Mouse (Mus musculus): ENCODE measurements around the gene Hdac8. TPM values are rescaled to one million over a fixed set of nuclear protein-coding genes. Genes with fewer than 3 reads are reported as not detected.

Hdac8 gene
- polyA plus RNA-seq, 1 experiment from 2014 or later = 3.2 TPM

DNA sequence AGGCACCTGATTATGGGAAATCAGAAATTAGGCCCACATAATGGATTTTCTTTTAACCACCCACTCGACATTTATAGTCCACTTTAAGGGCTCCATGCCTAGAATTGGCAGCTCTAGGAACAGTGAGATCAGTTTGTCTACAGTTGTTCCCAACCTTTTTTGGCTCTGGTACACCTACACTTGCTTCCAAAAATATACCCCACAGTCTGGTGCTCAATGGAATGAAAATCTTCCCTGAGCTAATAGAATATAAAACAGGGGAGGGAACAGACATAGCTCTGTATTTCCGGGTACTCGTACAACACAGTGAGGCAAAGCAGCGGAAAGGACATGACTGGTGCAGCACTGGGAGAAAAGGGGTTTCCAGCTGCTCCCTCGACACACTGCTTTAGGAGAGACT is 29.6 kb downstream of the Hdac8 start:
- no peak for ATAC-seq (ENCODE audit: low read depth)
- Histone ChIP-seq H3K36me3 (ENCODE audit: control insufficient read depth, insufficient read depth, low read length) (no peaks in the 10 kb centered on the region), H3K4me2 (ENCODE audit: low read depth, low read length) (no peak overlapping the region), H3K4me1 (ENCODE audit: control insufficient read depth, insufficient read depth, low read length) (no peaks in the 10 kb centered on the region), H3K27ac (ENCODE audit: low read depth, low read length) (no peak overlapping the region), H3K27me3 (ENCODE audit: control insufficient read depth, insufficient read depth, low read length) (no peaks in the 10 kb centered on the region), H3K9me3 (ENCODE audit: control insufficient read depth, low read length) (no peaks in the 10 kb centered on the region), H3K4me3 (ENCODE audit: low read depth, low read length) (no peak overlapping the region), H3K9ac (replicated peaks; ENCODE audit: low read depth, low read length) (no peak overlapping the region)
- WGBS = 73% methylated on average over 5 of the region's 5 CpGs

- no peak overlapping the region for H3K9ac ChIP-seq (replicated peaks; ENCODE audit: low read depth, low read length)
Measured at GRCm38 (mm10) chrX:102418343-102419127, 86.6 kb downstream of the Hdac8 start.

DNA sequence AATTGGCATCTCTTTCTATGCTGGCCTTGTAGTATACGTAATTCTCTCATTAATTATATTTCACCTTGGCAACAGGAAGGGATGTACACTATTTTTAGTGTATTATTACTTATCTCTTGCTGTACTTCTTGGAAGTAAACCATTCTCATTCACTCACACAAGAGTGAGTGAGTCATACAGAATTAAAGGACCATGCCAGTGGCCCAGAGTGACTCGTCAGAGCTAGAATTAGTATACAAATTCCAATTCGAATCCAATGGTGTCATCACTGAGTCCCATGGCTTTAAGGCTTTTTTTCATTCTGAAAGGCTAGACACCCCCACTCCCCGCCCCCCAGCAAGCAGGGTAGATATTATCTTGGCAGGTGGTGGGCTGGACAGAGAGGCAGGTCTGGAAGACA is 88.2 kb downstream of the Hdac8 start:
- H3K4me2 ChIP-seq (ENCODE audit: low read depth, low read length) = no peak overlapping the region
- no peak overlapping the region for H3K4me3 ChIP-seq (ENCODE audit: low read depth, low read length)
- ATAC-seq (ENCODE audit: low read depth) = no peak
- H3K9me3 ChIP-seq (ENCODE audit: control insufficient read depth, low read length) = no peaks in the 10 kb centered on the region
- 81% methylated on average over 4 of the region's 4 CpGs for WGBS
- H3K4me1 ChIP-seq (ENCODE audit: control insufficient read depth, insufficient read depth, low read length) = no peaks in the 10 kb centered on the region
- no peak overlapping the region for H3K9ac ChIP-seq (replicated peaks; ENCODE audit: low read depth, low read length)
- no peak overlapping the region for H3K27ac ChIP-seq (ENCODE audit: low read depth, low read length)
- H3K27me3 ChIP-seq (ENCODE audit: control insufficient read depth, insufficient read depth, low read length) = 0 out of 2 replicates have a peak, but pooled peaks cover 4% of the 10 kb centered on the region
- H3K36me3 ChIP-seq (ENCODE audit: control insufficient read depth, insufficient read depth, low read length) = no peaks in the 10 kb centered on the region

More at GRCm38 (mm10) chrX:102418343-102419127, 86.6 kb downstream of the Hdac8 start:
- no peak overlapping the region for H3K27ac ChIP-seq (ENCODE audit: low read depth, low read length)
- H3K36me3 ChIP-seq (ENCODE audit: control insufficient read depth, insufficient read depth, low read length) = no peaks in the 10 kb centered on the region
- no peaks in the 10 kb centered on the region for H3K9me3 ChIP-seq (ENCODE audit: control insufficient read depth, low read length)
- no peak overlapping the region for H3K4me2 ChIP-seq (ENCODE audit: low read depth, low read length)
- WGBS = 71% methylated on average over 8 of the region's 8 CpGs
- H3K4me1 ChIP-seq (ENCODE audit: control insufficient read depth, insufficient read depth, low read length) = no peaks in the 10 kb centered on the region
- H3K4me3 ChIP-seq (ENCODE audit: low read depth, low read length) = no peak overlapping the region
- H3K27me3 ChIP-seq (ENCODE audit: control insufficient read depth, insufficient read depth, low read length) = 0 out of 2 replicates have a peak, but pooled peaks cover 4% of the 10 kb centered on the region
- no peak for ATAC-seq (ENCODE audit: low read depth)

DNA sequence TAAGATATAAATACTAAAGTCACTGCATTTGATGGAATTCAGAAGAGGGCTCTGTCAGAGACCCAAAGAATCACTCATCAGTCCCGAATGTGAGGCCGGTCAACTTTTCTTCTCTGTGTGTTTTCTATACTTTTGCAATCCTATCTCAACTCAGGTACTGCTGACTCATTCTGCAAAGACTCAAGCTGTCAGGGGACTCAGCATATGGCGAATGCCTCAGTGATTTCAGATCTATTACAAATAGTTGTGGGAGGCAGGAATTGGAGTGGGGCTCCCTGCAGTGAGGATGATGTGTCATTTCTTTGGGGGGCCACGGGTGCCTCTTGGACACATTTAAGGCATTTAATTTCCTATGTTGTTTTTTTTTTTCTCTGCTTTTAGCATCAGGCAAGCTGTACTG is 88.8 kb downstream of the Hdac8 start:
- Histone ChIP-seq H3K4me3 (ENCODE audit: low read depth, low read length) (no peak overlapping the region), H3K9ac (replicated peaks; ENCODE audit: low read depth, low read length) (no peak overlapping the region), H3K36me3 (ENCODE audit: control insufficient read depth, insufficient read depth, low read length) (no peaks in the 10 kb centered on the region), H3K27ac (ENCODE audit: low read depth, low read length) (no peak overlapping the region), H3K27me3 (ENCODE audit: control insufficient read depth, insufficient read depth, low read length) (0 out of 2 replicates have a peak, but pooled peaks cover 4% of the 10 kb centered on the region), H3K9me3 (ENCODE audit: control insufficient read depth, low read length) (no peaks in the 10 kb centered on the region), H3K4me2 (ENCODE audit: low read depth, low read length) (no peak overlapping the region), H3K4me1 (ENCODE audit: control insufficient read depth, insufficient read depth, low read length) (no peaks in the 10 kb centered on the region)
- ATAC-seq (ENCODE audit: low read depth) = no peak
- WGBS = 67% methylated on average over 4 of the region's 4 CpGs

DNA sequence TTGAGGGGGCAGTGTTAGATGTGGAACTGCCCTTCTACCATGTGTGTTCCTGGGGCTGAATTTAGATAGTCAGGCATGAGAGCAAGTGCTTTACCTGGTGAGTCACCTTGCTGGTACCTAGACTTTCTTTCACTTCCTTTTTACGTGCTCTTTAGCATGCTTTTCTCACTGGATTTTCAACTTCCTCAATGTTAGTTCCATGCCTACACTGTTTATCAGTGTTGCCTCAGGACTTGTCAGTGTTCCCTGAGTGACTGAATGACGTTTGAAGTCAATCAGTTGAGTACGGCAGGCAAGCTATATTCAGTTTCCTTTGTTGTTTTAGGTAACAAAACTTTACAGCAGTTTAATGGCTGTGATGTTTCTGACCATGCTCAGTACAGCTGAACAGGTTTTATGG is 120.4 kb downstream of the Hdac8 start:
- Histone ChIP-seq H3K27me3 (ENCODE audit: control insufficient read depth, insufficient read depth, low read length) (no peaks in the 10 kb centered on the region), H3K9ac (replicated peaks; ENCODE audit: low read depth, low read length) (no peak overlapping the region), H3K4me3 (ENCODE audit: low read depth, low read length) (no peak overlapping the region), H3K9me3 (ENCODE audit: control insufficient read depth, low read length) (no peaks in the 10 kb centered on the region), H3K4me1 (ENCODE audit: control insufficient read depth, insufficient read depth, low read length) (no peaks in the 10 kb centered on the region), H3K27ac (ENCODE audit: low read depth, low read length) (no peak overlapping the region), H3K36me3 (ENCODE audit: control insufficient read depth, insufficient read depth, low read length) (no peaks in the 10 kb centered on the region), H3K4me2 (ENCODE audit: low read depth, low read length) (no peak overlapping the region)
- 59% methylated on average over 3 of the region's 3 CpGs for whole genome bisulfite sequencing
- no peak for ATAC-seq (ENCODE audit: low read depth)

GRCm38 (mm10) chrX:102383151-102383550 is 122.0 kb downstream of the Hdac8 start:
- Histone ChIP-seq H3K36me3 (ENCODE audit: control insufficient read depth, insufficient read depth, low read length) (no peaks in the 10 kb centered on the region), H3K9me3 (ENCODE audit: control insufficient read depth, low read length) (no peaks in the 10 kb centered on the region), H3K4me3 (ENCODE audit: low read depth, low read length) (no peak overlapping the region), H3K9ac (replicated peaks; ENCODE audit: low read depth, low read length) (no peak overlapping the region), H3K4me1 (ENCODE audit: control insufficient read depth, insufficient read depth, low read length) (no peaks in the 10 kb centered on the region), H3K27me3 (ENCODE audit: control insufficient read depth, insufficient read depth, low read length) (no peaks in the 10 kb centered on the region), H3K4me2 (ENCODE audit: low read depth, low read length) (no peak overlapping the region), H3K27ac (ENCODE audit: low read depth, low read length) (no peak overlapping the region)
- 77% methylated on average over 7 of the region's 7 CpGs for WGBS
- no peak for ATAC-seq (ENCODE audit: low read depth)

- WGBS = 84% methylated on average over 3 of the region's 3 CpGs
- no peak for ATAC-seq (ENCODE audit: low read depth)
Measured at GRCm38 (mm10) chrX:102366510-102366909, 138.6 kb downstream of the Hdac8 start.

DNA sequence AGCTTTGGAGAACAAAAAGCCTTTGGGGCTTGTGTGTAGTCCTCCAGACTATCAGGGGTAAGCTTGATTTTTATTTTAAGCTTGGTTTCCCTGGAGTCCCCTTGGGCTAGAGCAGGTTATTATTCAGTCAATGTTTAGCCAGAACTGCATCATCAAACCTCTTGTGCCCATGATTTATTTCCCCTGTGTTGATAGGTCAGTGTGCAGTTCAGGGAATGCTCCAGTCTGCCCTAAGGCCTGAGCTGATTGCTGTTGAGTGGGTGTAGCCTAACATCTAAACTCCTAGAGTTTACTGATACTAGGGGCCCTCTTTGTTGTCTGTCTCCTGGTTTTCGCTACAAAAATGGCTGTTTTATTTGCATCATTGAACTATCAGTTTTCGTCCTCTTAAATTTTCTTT is 142.9 kb downstream of the Hdac8 start:
- H3K9me3 ChIP-seq (ENCODE audit: control insufficient read depth, low read length) = no peaks in the 10 kb centered on the region
- no peak overlapping the region for H3K4me3 ChIP-seq (ENCODE audit: low read depth, low read length)
- no peaks in the 10 kb centered on the region for H3K36me3 ChIP-seq (ENCODE audit: control insufficient read depth, insufficient read depth, low read length)
- H3K9ac ChIP-seq (replicated peaks; ENCODE audit: low read depth, low read length) = no peak overlapping the region
- ATAC-seq (ENCODE audit: low read depth) = no peak
- H3K4me2 ChIP-seq (ENCODE audit: low read depth, low read length) = no peak overlapping the region
- 84% methylated on average over 2 of the region's 2 CpGs for WGBS
- no peaks in the 10 kb centered on the region for H3K4me1 ChIP-seq (ENCODE audit: control insufficient read depth, insufficient read depth, low read length)
- no peak overlapping the region for H3K27ac ChIP-seq (ENCODE audit: low read depth, low read length)
- no peaks in the 10 kb centered on the region for H3K27me3 ChIP-seq (ENCODE audit: control insufficient read depth, insufficient read depth, low read length)

More at GRCm38 (mm10) chrX:102366510-102366909, 138.6 kb downstream of the Hdac8 start:
- Histone ChIP-seq H3K9me3 (ENCODE audit: control insufficient read depth, low read length) (no peaks in the 10 kb centered on the region), H3K27ac (ENCODE audit: low read depth, low read length) (no peak overlapping the region), H3K4me2 (ENCODE audit: low read depth, low read length) (no peak overlapping the region), H3K4me3 (ENCODE audit: low read depth, low read length) (no peak overlapping the region), H3K27me3 (ENCODE audit: control insufficient read depth, insufficient read depth, low read length) (no peaks in the 10 kb centered on the region), H3K36me3 (ENCODE audit: control insufficient read depth, insufficient read depth, low read length) (no peaks in the 10 kb centered on the region), H3K9ac (replicated peaks; ENCODE audit: low read depth, low read length) (no peak overlapping the region), H3K4me1 (ENCODE audit: control insufficient read depth, insufficient read depth, low read length) (no peaks in the 10 kb centered on the region)

DNA sequence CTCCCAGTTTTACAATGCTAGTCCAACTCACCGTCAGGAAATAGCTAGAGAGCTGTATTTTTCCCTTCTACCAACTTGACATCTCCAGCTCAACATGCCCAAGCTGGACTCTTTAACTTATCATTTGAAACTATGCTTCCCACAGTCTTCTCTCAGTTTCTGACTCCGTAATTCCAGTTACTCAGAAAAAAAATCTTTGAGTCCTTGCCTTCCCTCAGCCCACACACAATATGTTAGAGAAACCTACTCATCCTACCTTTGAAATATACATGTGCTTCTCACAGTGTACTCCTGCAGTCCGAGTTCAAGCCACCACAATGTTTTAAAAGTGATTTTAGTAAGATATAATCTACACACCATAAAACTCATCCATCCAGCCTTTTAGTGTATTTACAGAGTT is 151.7 kb downstream of the Hdac8 start:
- Histone ChIP-seq H3K9me3 (ENCODE audit: control insufficient read depth, low read length) (no peaks in the 10 kb centered on the region), H3K36me3 (ENCODE audit: control insufficient read depth, insufficient read depth, low read length) (no peaks in the 10 kb centered on the region), H3K4me3 (ENCODE audit: low read depth, low read length) (no peak overlapping the region)

More for the DNA sequence above, 151.7 kb downstream of the Hdac8 start:
- WGBS = 86% methylated on average over 3 of the region's 3 CpGs
- Histone ChIP-seq H3K4me2 (ENCODE audit: low read depth, low read length) (no peak overlapping the region), H3K27me3 (ENCODE audit: control insufficient read depth, insufficient read depth, low read length) (0 out of 2 replicates have a peak, but pooled peaks cover 4% of the 10 kb centered on the region), H3K9ac (replicated peaks; ENCODE audit: low read depth, low read length) (no peak overlapping the region), H3K4me1 (ENCODE audit: control insufficient read depth, insufficient read depth, low read length) (no peaks in the 10 kb centered on the region), H3K27ac (ENCODE audit: low read depth, low read length) (no peak overlapping the region)
- no peak for ATAC-seq (ENCODE audit: low read depth)

All from neural tube, embryonic 14.5 days (tissue).